Mouse (Mus musculus) cerebellum, adult 9-11 months (tissue): ENCODE data around the gene Lrrc29.

Experiments used
- DNase-seq: peaks from one replicate; pipeline ENCODE4 v3.0.0; 2022

Gene Lrrc29

GRCm38 (mm10) chr8:105343791-105344574, 17.9 kb upstream of the Lrrc29 start:
- no peak for DNase-seq

- DNase-seq = no peak
These were observed 16.7 kb upstream of the Lrrc29 start for GRCm38 (mm10) chr8:105342768-105343167.

- no peak for DNase-seq
These were observed 15.3 kb upstream of the Lrrc29 start for GRCm38 (mm10) chr8:105341399-105341798.

- no peak for DNase-seq
These were observed 14.0 kb upstream of the Lrrc29 start for GRCm38 (mm10) chr8:105339886-105340635.

GRCm38 (mm10) chr8:105338992-105339391, 12.9 kb upstream of the Lrrc29 start:
- no peak for DNase-seq

- no peak for DNase-seq
These were observed 10.5 kb upstream of the Lrrc29 start for GRCm38 (mm10) chr8:105336373-105337130.

- no peak for DNase-seq
These were observed 6.4 kb upstream of the Lrrc29 start for GRCm38 (mm10) chr8:105332523-105332922.

GRCm38 (mm10) chr8:105331931-105332330, 5.9 kb upstream of the Lrrc29 start:
- DNase-seq = no peak

GRCm38 (mm10) chr8:105331469-105331868, 5.4 kb upstream of the Lrrc29 start:
- no peak for DNase-seq

- no peak for DNase-seq
These were observed 4.2 kb upstream of the Lrrc29 start for GRCm38 (mm10) chr8:105330325-105330724.

- no peak for DNase-seq
These were observed 890 bp upstream of the Lrrc29 start for GRCm38 (mm10) chr8:105326968-105327367.

- no peak for DNase-seq
These were observed 411 bp downstream of the Lrrc29 start for GRCm38 (mm10) chr8:105325641-105326093.

GRCm38 (mm10) chr8:105323183-105323582, 2.9 kb downstream of the Lrrc29 start:
- DNase-seq = no peak

- DNase-seq = no peak
These were observed 7.4 kb downstream of the Lrrc29 start for GRCm38 (mm10) chr8:105318662-105319190.

GRCm38 (mm10) chr8:105317941-105318340, 8.1 kb downstream of the Lrrc29 start:
- no peak for DNase-seq

GRCm38 (mm10) chr8:105315073-105315769, 10.9 kb downstream of the Lrrc29 start:
- DNase-seq = peak; percentile 79

GRCm38 (mm10) chr8:105313622-105314402, 12.3 kb downstream of the Lrrc29 start:
- peak; percentile 51 for DNase-seq

GRCm38 (mm10) chr8:105312891-105313481, 13.1 kb downstream of the Lrrc29 start:
- DNase-seq = peak; percentile 72

- no peak for DNase-seq
These were observed 14.4 kb downstream of the Lrrc29 start for GRCm38 (mm10) chr8:105311718-105312117.

- peak; percentile 72 for DNase-seq
These were observed 16.0 kb downstream of the Lrrc29 start for GRCm38 (mm10) chr8:105310118-105310517.
